Mouse (Mus musculus): ENCODE results near the gene Kansl3. TPM values are rescaled to one million over a fixed set of nuclear protein-coding genes. Genes with fewer than 3 reads are reported as not detected.

The Kansl3 gene
- polyA plus RNA-seq, 1 experiment, result 47.9 TPM

GRCm38 (mm10) chr1:36296466-36297149 is 72.4 kb downstream of the Kansl3 start:
- H3K4me3 ChIP-seq (ENCODE audit: insufficient read depth, low read length), result no peak overlapping the region
- H3K4me1 ChIP-seq (ENCODE audit: control insufficient read depth, insufficient read depth, low read length), result peaks cover 4% of the 10 kb centered on the region; the same call in 1 of the 2 replicates
- TF ChIP-seq CTCF (IDR thresholded peaks at IDR 0.05; ENCODE audit: borderline replicate concordance, insufficient read depth, low read length) (no peak), POLR2A (IDR thresholded peaks at IDR 0.05; ENCODE audit: low read depth, low read length) (no peak)
- H3K27ac ChIP-seq (ENCODE audit: insufficient read depth, low read length), result no peak overlapping the region

- Histone ChIP-seq H3K4me1 (ENCODE audit: control insufficient read depth, insufficient read depth, low read length) (no peaks in the 10 kb centered on the region), H3K27ac (ENCODE audit: insufficient read depth, low read length) (no peak overlapping the region), H3K4me3 (ENCODE audit: insufficient read depth, low read length) (no peak overlapping the region)
- TF ChIP-seq CTCF (IDR thresholded peaks at IDR 0.05; ENCODE audit: borderline replicate concordance, insufficient read depth, low read length), result no peak
- TF ChIP-seq POLR2A (IDR thresholded peaks at IDR 0.05; ENCODE audit: low read depth, low read length), result no peak
These were observed 74.6 kb downstream of the Kansl3 start for GRCm38 (mm10) chr1:36294402-36294801.

- no peaks in the 10 kb centered on the region for H3K4me1 ChIP-seq (ENCODE audit: control insufficient read depth, insufficient read depth, low read length)
- H3K27ac ChIP-seq (ENCODE audit: insufficient read depth, low read length), result no peak overlapping the region
- no peak overlapping the region for H3K4me3 ChIP-seq (ENCODE audit: insufficient read depth, low read length)
- TF ChIP-seq CTCF (IDR thresholded peaks at IDR 0.05; ENCODE audit: borderline replicate concordance, insufficient read depth, low read length) (no peak), POLR2A (IDR thresholded peaks at IDR 0.05; ENCODE audit: low read depth, low read length) (no peak)
These were observed 75.5 kb downstream of the Kansl3 start for GRCm38 (mm10) chr1:36293470-36293869.

Other genes with a start within 250 kb of the Kansl3 start
- 110 and 125 TPM in 2 replicates for gene Uggt1, start 124.5 kb downstream of the Kansl3 start, polyA plus RNA-seq (2011; ENCODE audit: insufficient read length, low read depth, missing spikeins)
- 0.46 TPM in 1 of 2 replicates, not detected in the other for gene Neurl3, start 94.5 kb downstream of the Kansl3 start, polyA plus RNA-seq (2011; ENCODE audit: insufficient read length, low read depth, missing spikeins)
- 7.6 and 13.8 TPM in 2 replicates for gene Arid5a, start 61.4 kb downstream of the Kansl3 start, polyA plus RNA-seq (2011; ENCODE audit: insufficient read length, low read depth, missing spikeins)
- gene Fer1l5, start 3.1 kb upstream of the Kansl3 start, polyA plus RNA-seq (2011; ENCODE audit: insufficient read length, low read depth, missing spikeins), result not detected in 2 replicates
- 22.7 and 25.9 TPM in 2 replicates for gene Lman2l, start 76.1 kb upstream of the Kansl3 start, polyA plus RNA-seq (2011; ENCODE audit: insufficient read length, low read depth, missing spikeins)
- gene Cnnm4, start 102.4 kb upstream of the Kansl3 start, polyA plus RNA-seq (2011; ENCODE audit: insufficient read length, low read depth, missing spikeins), result 10.4 and 11.6 TPM in 2 replicates
- 4.0 and 6.2 TPM in 2 replicates for gene Cnnm3, start 142.7 kb upstream of the Kansl3 start, polyA plus RNA-seq (2011; ENCODE audit: insufficient read length, low read depth, missing spikeins)
- gene Ankrd23, start 167.7 kb upstream of the Kansl3 start, polyA plus RNA-seq (2011; ENCODE audit: insufficient read length, low read depth, missing spikeins), result 2.9 and 6.7 TPM in 2 replicates
- 1.6 TPM in 1 of 2 replicates, not detected in the other for gene Gm42417, start 170.2 kb upstream of the Kansl3 start, polyA plus RNA-seq (2011; ENCODE audit: insufficient read length, low read depth, missing spikeins)
- gene Ankrd39, start 178.3 kb upstream of the Kansl3 start, polyA plus RNA-seq (2011; ENCODE audit: insufficient read length, low read depth, missing spikeins), result 7.7 and 8.0 TPM in 2 replicates
- gene Sema4c, start 189.2 kb upstream of the Kansl3 start, polyA plus RNA-seq (2011; ENCODE audit: insufficient read length, low read depth, missing spikeins), result 11.8 and 20.5 TPM in 2 replicates

Measured in embryonic fibroblast, embryonic 13.5 days (primary cell).